Mouse (Mus musculus) right cerebral cortex, postnatal 14 days (tissue): Measurements from ENCODE around the gene Slc23a2.

Experiments
- DNase-seq: peaks from one replicate; pipeline ENCODE4 v3.0.0; 2022

The Slc23a2 gene

GRCm38 (mm10) chr2:132044320-132045274, 100.3 kb downstream of the Slc23a2 start:
- DNase-seq: no peak

GRCm38 (mm10) chr2:132043101-132043621, 101.7 kb downstream of the Slc23a2 start:
- peak; percentile 33 for DNase-seq

DNA sequence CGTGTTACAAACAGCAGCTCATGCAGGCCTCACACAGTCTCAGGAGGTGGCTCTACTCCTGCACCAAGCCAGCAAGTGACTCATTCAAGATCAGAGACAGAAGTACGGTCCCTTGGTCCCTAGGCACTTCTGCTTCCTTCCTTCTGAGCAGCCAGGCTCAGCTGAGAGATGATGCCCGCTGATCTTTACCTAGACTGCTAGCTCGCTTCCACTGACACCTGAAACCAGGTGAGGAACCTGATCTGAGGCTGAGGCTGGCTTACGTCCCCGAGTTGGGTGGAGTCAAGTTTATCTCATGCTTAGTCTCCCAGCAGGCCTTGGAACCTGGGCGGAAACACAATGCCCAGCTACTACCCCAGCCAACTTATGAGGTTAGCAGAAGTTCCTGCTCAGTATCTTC, 105.0 kb downstream of the Slc23a2 start:
- no peak for DNase-seq

DNA sequence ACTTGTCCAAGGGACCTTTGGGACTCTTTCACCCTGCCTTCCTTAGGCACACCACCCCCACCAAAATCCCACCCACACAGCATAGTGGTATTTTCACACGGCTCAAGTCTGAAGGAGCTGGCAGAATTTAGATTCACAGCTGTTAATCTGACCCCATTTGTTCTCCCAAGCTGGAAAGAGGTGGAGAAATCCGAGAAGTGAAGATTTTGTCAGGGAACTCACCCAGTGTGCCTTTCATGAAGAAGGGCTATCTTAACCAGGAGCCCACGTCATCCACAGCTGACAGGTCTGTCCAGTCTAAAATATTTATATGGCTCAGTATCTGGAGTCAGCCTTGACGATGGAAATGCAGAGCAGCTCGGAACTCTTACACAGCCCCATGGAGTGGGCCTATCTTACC, 108.6 kb downstream of the Slc23a2 start:
- DNase-seq: no peak

- DNase-seq: no peak
Measured at GRCm38 (mm10) chr2:132035470-132035835, 109.5 kb downstream of the Slc23a2 start.

DNA sequence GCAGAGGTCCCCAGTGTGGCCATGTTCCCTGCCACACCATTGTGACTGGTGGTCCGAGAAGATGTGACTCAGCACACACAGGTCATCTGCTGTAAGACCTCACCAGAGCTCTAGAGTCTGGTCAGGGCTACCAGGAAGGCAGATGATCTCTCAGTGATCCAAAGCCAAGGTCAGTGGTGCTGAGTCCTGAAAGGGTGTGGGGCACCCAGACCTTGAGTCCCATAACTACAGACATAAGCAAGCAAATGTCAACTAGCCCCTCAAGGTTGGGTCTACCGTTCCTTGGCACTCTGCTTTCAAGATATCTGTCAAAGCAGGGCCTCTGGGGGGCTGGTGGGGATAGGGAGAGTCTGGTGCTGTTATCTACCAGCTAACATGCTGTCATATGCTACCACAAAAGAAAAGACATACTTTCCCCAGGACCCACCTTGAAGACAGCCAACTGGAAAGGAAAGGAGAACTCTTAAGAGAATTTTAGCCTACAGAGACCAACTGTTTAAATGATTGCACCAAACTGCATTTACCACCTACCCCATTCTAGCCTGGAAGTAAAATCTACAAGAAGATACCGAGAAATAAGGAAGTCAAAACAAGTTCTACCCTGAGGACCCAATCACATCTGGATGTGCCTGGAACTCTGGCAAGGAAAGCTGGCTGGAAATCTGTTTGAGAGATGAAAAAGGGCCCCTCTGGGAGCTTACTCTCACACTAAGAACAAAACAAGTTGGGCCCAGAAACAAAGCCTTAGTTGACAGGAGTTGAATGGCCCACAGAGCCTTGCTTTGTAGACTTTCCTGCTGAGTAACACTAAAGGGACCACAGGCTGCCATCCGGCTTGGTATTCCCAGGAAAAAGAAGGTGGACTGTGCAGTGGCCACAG, 110.1 kb downstream of the Slc23a2 start:
- DNase-seq: no peak

GRCm38 (mm10) chr2:132031364-132032095, 113.4 kb downstream of the Slc23a2 start:
- DNase-seq: no peak

- no peak for DNase-seq
Measured at GRCm38 (mm10) chr2:132030418-132031363, 114.2 kb downstream of the Slc23a2 start.

- peak; percentile 74 for DNase-seq
Measured at GRCm38 (mm10) chr2:132029646-132030417, 115.1 kb downstream of the Slc23a2 start, which contains the start of gene Rassf2. Gene Rassf2, minus strand, starts transcription at chr2:132030258.

DNA sequence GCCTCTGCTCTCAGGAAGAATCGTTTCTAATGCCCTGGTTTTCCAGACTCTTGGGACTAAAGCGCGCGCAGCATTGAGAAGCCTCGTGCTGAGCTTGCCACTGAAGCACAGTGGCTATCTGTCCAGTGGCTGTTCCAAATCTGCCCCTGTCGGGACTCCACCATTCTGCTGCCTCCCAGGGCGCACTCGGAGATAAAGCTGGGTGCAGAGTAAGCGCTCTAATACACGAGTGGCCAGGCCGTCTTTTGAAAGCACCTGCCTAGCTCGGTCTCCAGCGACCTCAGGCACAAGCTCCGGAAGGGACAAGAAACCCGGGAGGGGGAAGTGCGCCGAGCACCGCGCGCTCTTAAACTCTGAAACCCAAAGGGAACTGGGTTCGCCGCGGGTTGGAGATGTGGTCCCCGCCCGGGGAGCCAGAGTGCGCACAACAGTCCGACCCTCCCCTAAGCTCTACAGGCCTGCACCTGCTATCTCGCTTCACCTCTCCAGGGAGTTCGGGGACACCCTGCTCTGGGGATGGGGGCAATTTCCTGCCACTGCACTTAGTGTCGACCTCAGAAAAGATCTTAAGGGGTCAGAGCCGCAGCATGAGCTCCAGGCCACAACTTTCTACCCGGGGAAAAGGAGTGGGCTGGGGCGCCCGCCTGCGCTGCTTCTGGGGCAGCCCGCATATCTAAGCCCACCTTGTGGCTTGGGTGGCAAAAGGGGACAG, 115.9 kb downstream of the Slc23a2 start:
- peak; percentile 39 for DNase-seq

DNA sequence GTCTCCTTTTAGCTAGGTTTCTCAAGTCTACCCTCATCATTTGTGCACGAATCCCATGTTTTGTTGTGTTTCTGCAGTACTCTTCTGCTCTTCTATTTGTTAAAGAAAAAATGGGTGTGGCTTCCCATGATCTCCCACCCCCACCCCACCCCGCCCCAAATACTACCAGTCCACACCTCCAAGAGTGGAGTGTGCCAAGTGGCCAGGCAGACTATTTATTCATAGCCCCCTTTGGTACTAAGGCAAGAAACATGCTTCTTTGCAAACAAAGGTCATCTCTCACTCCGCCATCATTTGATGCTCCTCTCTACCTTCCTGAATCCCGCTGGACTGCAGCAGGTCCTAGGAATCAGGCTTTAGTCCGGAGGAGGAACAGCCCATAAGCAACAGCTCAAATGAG, 116.8 kb downstream of the Slc23a2 start:
- DNase-seq: no peak

- DNase-seq: no peak
Measured at GRCm38 (mm10) chr2:132027366-132027765, 117.5 kb downstream of the Slc23a2 start.

GRCm38 (mm10) chr2:132024028-132024427, 120.9 kb downstream of the Slc23a2 start:
- no peak for DNase-seq

- no peak for DNase-seq
Measured at GRCm38 (mm10) chr2:132022621-132023020, 122.3 kb downstream of the Slc23a2 start.

DNA sequence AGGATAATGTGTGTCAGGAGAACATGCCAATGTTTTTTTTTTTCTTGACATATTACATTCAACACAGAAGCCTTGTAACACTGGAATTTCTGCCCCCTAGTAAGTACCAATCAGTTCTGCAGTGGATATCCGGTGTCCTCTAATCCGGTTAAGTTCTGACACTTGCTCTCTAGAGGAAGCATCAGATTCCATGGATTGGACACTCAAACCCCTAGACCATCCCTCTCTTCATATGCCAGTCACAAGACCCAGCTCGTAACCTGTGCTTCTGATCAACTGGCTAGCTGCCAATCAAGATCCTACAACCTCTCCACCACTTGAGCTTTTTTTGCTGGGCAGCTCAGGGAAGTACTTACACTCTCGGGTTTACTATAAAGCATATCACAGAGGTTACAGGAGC, 123.3 kb downstream of the Slc23a2 start:
- DNase-seq: no peak

DNA sequence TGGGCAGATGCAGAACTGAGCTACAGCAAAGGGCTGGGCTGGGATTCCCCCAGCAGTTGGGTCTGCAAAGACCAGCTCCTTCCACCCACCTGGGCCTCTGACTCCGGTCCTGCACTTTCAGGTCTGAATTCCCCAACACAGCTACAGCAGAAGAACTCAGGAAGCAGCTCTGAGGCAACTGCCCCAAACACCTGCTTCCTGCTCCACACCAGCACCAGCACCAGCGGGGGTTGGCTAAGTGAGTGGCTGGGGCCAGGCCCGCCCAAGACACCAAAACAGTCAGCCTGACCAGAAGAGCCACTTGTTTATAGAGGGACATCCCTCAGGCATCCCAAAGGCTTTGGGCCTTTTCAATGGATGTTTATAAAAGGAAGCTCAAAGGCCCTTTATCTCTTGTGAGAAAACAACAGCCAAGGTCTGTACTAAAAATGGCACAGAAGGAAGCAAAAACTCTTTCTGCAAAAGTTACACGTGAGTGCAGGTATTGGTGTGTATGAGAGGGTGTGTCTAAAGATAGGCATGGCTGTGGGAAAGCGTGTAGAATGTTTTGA, 123.8 kb downstream of the Slc23a2 start:
- DNase-seq: no peak

DNA sequence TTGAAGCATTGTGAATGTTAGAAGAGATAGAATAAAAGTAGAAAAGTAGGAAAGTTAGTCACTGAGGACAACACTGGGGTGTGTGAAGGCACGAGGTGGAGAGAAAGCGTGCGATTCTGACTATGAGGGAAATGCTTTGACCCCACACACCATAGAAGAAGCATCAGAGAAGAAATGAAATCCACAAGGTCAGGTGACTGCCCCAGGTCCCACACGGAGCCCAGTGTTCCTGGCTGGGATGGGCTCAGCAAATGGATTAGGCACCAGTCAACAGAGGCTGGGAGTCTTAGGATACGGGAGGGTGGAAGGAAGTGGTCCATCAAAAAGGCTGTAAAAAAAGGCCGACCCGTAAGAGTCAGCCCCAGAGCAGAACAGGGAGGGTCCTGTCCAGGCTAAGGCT, 124.5 kb downstream of the Slc23a2 start:
- no peak for DNase-seq

- no peak for DNase-seq
Measured at GRCm38 (mm10) chr2:132019372-132019811, 125.5 kb downstream of the Slc23a2 start.

- DNase-seq: no peak
Measured at GRCm38 (mm10) chr2:132018156-132018555, 126.8 kb downstream of the Slc23a2 start.

DNA sequence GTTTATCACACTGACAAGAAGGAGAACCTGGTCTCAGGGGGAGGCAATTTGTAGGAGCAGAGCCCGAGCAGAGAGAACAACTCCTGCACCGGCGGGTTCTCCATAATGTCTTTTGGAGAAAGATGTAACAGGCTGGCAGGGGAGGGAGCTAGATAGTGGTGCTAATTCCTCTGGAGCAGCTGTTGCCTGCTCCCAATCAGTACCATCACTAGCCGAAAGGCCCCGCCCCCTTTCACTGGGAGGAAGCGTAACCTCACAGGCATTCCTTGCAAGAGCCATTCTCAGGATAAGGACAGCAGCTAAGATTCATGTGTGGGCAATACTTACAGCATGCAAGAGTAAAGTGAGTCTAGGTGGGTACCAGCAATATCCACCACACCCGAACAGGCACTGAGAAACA, 127.3 kb downstream of the Slc23a2 start:
- DNase-seq: no peak
